Mouse (Mus musculus) liver, embryonic 11.5 days (tissue): ENCODE data around the gene Dagla. TPM values are rescaled to one million over a fixed set of nuclear protein-coding genes. Genes with fewer than 3 reads are reported as not detected.

Experiments
- ATAC-seq: fragments of 200-750 bp; cut with Nextera tagmentation; replicated peaks from 2 replicates; pipeline ENCODE4 v1.8.0; 2017; ENCODE audit warnings: moderate number of reproducible peaks, mild to moderate bottlenecking, moderate TSS enrichment, moderate library complexity; ENCODE audit not compliant: low FRiP score
- DNase-seq: peaks from one replicate; pipeline ENCODE4 v3.0.0-alpha.2; 2017; ENCODE audit warnings: low spot score
- H3K27ac ChIP-seq: fragments of 300-500 bp; sonication (generic); 2 replicates; pipeline ENCODE4 v1.5.1; 2014; ENCODE audit warnings: mild to moderate bottlenecking, low read depth, low read length, control low read depth
- H3K27me3 ChIP-seq: fragments of 300-500 bp; sonication (generic); replicated peaks from 2 replicates; pipeline ENCODE4 v1.6.1; 2014; ENCODE audit warnings: low read length, mixed read lengths; ENCODE audit not compliant: control insufficient read depth, insufficient read depth
- H3K36me3 ChIP-seq: fragments of 300-500 bp; sonication (generic); 2 replicates; pipeline ENCODE4 v1.6.1; 2014; ENCODE audit warnings: mild to moderate bottlenecking, low read length, moderate library complexity, mixed read lengths; ENCODE audit not compliant: control insufficient read depth, insufficient read depth
- H3K4me1 ChIP-seq: fragments of 300-500 bp; sonication (generic); replicated peaks from 2 replicates; pipeline ENCODE4 v1.6.1; 2014; ENCODE audit warnings: low read length, mixed read lengths; ENCODE audit not compliant: control insufficient read depth, insufficient read depth
- H3K4me2 ChIP-seq: fragments of 300-500 bp; sonication (generic); 2 replicates; pipeline ENCODE4 v1.6.1; 2014; ENCODE audit warnings: mild to moderate bottlenecking, control low read depth, moderate library complexity
- H3K4me3 ChIP-seq: fragments of 300-500 bp; sonication (generic); 2 replicates; pipeline ENCODE4 v1.5.1; 2014; ENCODE audit warnings: low read depth, low read length, control low read depth
- H3K9ac ChIP-seq: fragments of 300-500 bp; sonication (generic); 2 replicates; pipeline ENCODE4 v1.6.1; 2014; ENCODE audit warnings: low read depth, low read length, control low read depth
- H3K9me3 ChIP-seq: fragments of 300-500 bp; sonication (generic); 2 replicates; pipeline ENCODE4 v1.6.1; 2016; ENCODE audit warnings: low read length, inconsistent platforms, mixed read lengths; ENCODE audit not compliant: control insufficient read depth
- WGBS: fragments of 180-500 bp; shearing (Covaris S2); extraction: QIAGEN DNeasy Blood & Tissue Kit; methylation state at CpG from one replicate; pipeline ENCODE4 v1.1.7; 2014; 5-methylcytosine and 5-hydroxymethylcytosine counted together
- polyA plus RNA-seq: library from polyadenylated mRNA; unstranded; fragments of >200 nt; fragmentation: Nextera tagmentation; extraction: Ambion mirVana; gene quantifications from 2 replicates; pipeline ENCODE4 v1.2.1, GENCODE M21; 2014

Dagla gene
- polyA plus RNA-seq, 1 experiment from 2014 or later, result 0.82 TPM

GRCm38 (mm10) chr19:10317795-10318194 is 13.1 kb upstream of the Dagla start:
- Histone ChIP-seq H3K27me3 (no peaks in the 10 kb centered on the region), H3K36me3 (no peaks in the 10 kb centered on the region), H3K4me3 (no peak overlapping the region), H3K4me2 (no peak overlapping the region), H3K27ac (no peak overlapping the region), H3K9me3 (no peaks in the 10 kb centered on the region), H3K4me1 (no peaks in the 10 kb centered on the region), H3K9ac (no peak overlapping the region)
- no peak for ATAC-seq
- WGBS, result 40% methylated on average over 4 of the region's 4 CpGs
- DNase-seq, result no peak

DNA sequence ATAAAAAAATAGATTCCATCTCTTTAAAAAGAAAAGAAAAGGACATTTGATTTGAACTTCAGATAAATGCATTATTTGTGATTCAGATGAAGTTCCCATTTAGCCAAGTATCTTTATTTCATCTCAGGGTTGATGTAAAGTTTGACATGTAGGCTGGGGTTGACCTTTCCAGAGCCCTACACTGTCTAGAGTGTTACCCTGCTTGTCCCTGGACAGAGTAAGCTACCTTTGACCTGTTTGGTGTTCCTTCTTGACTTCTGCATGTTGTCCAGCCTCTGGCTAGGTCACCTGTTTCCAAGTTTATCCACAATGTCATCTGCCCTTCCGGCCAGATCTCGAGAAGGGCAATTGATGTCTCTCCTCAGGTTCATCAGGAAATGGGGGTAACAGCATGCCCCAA is 12.7 kb upstream of the Dagla start:
- Histone ChIP-seq H3K27me3 (no peaks in the 10 kb centered on the region), H3K9me3 (no peaks in the 10 kb centered on the region), H3K4me2 (no peak overlapping the region), H3K4me1 (no peaks in the 10 kb centered on the region), H3K4me3 (no peak overlapping the region), H3K27ac (no peak overlapping the region), H3K36me3 (no peaks in the 10 kb centered on the region), H3K9ac (no peak overlapping the region)
- ATAC-seq (no peak), DNase-seq (no peak)
- WGBS, result 72% methylated on average over 2 of the region's 2 CpGs

- no peak overlapping the region for H3K4me3 ChIP-seq
- DNase-seq (no peak), ATAC-seq (no peak)
- 71% methylated on average over 4 of the region's 4 CpGs for WGBS
- no peaks in the 10 kb centered on the region for H3K36me3 ChIP-seq
- H3K9me3 ChIP-seq, result no peaks in the 10 kb centered on the region
- H3K4me2 ChIP-seq, result no peak overlapping the region
- no peak overlapping the region for H3K9ac ChIP-seq
- H3K27me3 ChIP-seq, result no peaks in the 10 kb centered on the region
- H3K27ac ChIP-seq, result no peak overlapping the region
- no peaks in the 10 kb centered on the region for H3K4me1 ChIP-seq
Observed at GRCm38 (mm10) chr19:10316956-10317355, 12.3 kb upstream of the Dagla start.

DNA sequence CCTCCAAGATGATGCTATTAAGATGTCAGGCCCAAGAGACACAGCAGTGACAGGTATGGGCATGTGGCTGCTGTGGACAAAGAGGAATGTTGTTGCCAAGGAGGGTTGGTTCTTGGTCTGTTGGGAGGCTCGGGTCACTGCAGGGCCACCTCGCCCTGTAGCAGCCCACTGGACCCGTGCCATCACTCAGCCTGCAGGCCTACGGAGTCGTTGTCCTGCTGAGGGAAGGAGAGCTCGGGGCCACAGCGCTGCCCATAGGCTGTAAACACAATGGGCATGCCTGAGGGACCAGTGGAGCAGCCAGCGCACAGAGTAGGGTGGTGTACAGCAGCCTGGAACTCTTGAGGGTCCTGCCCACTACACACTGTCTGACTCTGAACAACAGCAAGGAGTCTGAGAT is 7.4 kb upstream of the Dagla start:
- H3K27me3 ChIP-seq, result peaks cover 4% of the 10 kb centered on the region; the same call in 1 of the 2 replicates
- no peak overlapping the region for H3K4me3 ChIP-seq
- ATAC-seq, result no peak
- H3K27ac ChIP-seq, result no peak overlapping the region
- H3K36me3 ChIP-seq, result no peaks in the 10 kb centered on the region
- no peak for DNase-seq
- no peaks in the 10 kb centered on the region for H3K4me1 ChIP-seq
- H3K4me2 ChIP-seq, result no peak overlapping the region
- no peaks in the 10 kb centered on the region for H3K9me3 ChIP-seq
- 72% methylated on average over 8 of the region's 8 CpGs for WGBS
- no peak overlapping the region for H3K9ac ChIP-seq

GRCm38 (mm10) chr19:10308990-10309389 is 4.3 kb upstream of the Dagla start:
- Histone ChIP-seq H3K9me3 (no peaks in the 10 kb centered on the region), H3K9ac (no peak overlapping the region), H3K27me3 (peaks cover 22% of the 10 kb centered on the region), H3K27ac (no peak overlapping the region), H3K36me3 (no peaks in the 10 kb centered on the region), H3K4me2 (no peak overlapping the region), H3K4me1 (peaks cover 9% of the 10 kb centered on the region), H3K4me3 (no peak overlapping the region)
- 45% methylated on average over 2 of the region's 2 CpGs for WGBS
- ATAC-seq (no peak), DNase-seq (no peak)

DNA sequence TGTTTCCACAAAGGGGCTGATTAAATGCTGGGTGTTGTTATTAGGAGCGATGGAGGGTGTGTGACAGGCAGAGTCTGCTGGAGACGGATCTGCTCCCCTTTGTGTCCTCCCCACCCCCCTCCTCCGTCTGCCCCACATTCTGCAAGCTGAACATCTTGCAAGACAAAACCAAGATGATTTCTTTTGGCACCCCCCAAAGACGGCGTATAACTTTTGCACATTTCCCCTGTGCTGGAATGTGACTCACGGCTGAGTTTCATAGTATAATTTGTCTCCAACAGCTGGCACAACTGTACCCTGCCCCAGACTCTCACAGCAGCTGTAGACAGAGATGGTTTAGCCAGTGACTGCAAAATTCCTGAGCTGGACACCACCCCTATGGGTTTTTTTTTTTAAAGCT is 3.3 kb upstream of the Dagla start:
- H3K4me1 ChIP-seq, result peaks cover 9% of the 10 kb centered on the region
- peaks cover 27% of the 10 kb centered on the region for H3K27me3 ChIP-seq
- no peak overlapping the region for H3K27ac ChIP-seq
- WGBS, result 57% methylated on average over 6 of the region's 6 CpGs
- ATAC-seq, result no peak
- H3K4me3 ChIP-seq, result no peak overlapping the region
- H3K36me3 ChIP-seq, result no peaks in the 10 kb centered on the region
- no peak for DNase-seq
- H3K9ac ChIP-seq, result no peak overlapping the region
- no peaks in the 10 kb centered on the region for H3K9me3 ChIP-seq
- no peak overlapping the region for H3K4me2 ChIP-seq

GRCm38 (mm10) chr19:10307351-10307750 is 2.7 kb upstream of the Dagla start:
- peaks cover 9% of the 10 kb centered on the region for H3K4me1 ChIP-seq
- 76% methylated on average over 5 of the region's 5 CpGs for WGBS
- H3K4me2 ChIP-seq, result no peak overlapping the region
- ATAC-seq (no peak), DNase-seq (no peak)
- H3K9ac ChIP-seq, result no peak overlapping the region
- H3K36me3 ChIP-seq, result no peaks in the 10 kb centered on the region
- H3K4me3 ChIP-seq, result no peak overlapping the region
- H3K9me3 ChIP-seq, result no peaks in the 10 kb centered on the region
- H3K27ac ChIP-seq, result no peak overlapping the region
- H3K27me3 ChIP-seq, result peaks cover 32% of the 10 kb centered on the region

GRCm38 (mm10) chr19:10306521-10307243 is 2.0 kb upstream of the Dagla start:
- no peaks in the 10 kb centered on the region for H3K9me3 ChIP-seq
- H3K36me3 ChIP-seq, result no peaks in the 10 kb centered on the region
- H3K9ac ChIP-seq, result no peak overlapping the region
- peaks cover 36% of the 10 kb centered on the region for H3K27me3 ChIP-seq
- no peak overlapping the region for H3K4me3 ChIP-seq
- DNase-seq (no peak), ATAC-seq (no peak)
- 73% methylated on average over 5 of the region's 5 CpGs for WGBS
- H3K27ac ChIP-seq, result no peak overlapping the region
- H3K4me1 ChIP-seq, result peaks cover 9% of the 10 kb centered on the region
- H3K4me2 ChIP-seq, result no peak overlapping the region

- no peak overlapping the region for H3K4me3 ChIP-seq
- DNase-seq (no peak), ATAC-seq (no peak)
- H3K9ac ChIP-seq, result no peak overlapping the region
- H3K4me2 ChIP-seq, result no peak overlapping the region
- peaks cover 9% of the 10 kb centered on the region for H3K4me1 ChIP-seq
- H3K27me3 ChIP-seq, result peaks cover 38% of the 10 kb centered on the region
- no peaks in the 10 kb centered on the region for H3K36me3 ChIP-seq
- H3K9me3 ChIP-seq, result no peaks in the 10 kb centered on the region
- H3K27ac ChIP-seq, result no peak overlapping the region
- 67% methylated on average over 12 of the region's 12 CpGs for WGBS
Observed at GRCm38 (mm10) chr19:10305640-10306039, 963 bp upstream of the Dagla start.
